Mouse (Mus musculus) G1E (cell line): ENCODE data around the gene Itgav.

Source experiments
- CTCF ChIP-seq: IDR thresholded peaks from 2 replicates; pipeline ENCODE4 v1.5.1; 2012; ENCODE audit warnings: low read depth, low read length, inconsistent platforms, mixed read lengths
- GATA1 ChIP-seq: IDR thresholded peaks from 2 replicates; pipeline ENCODE4 v1.6.1; 2012; ENCODE audit warnings: borderline replicate concordance, low read length, inconsistent platforms, mixed read lengths
- GATA2 ChIP-seq: IDR thresholded peaks from 2 replicates; pipeline ENCODE4 v1.6.1; 2012; ENCODE audit warnings: low read depth, low read length, inconsistent platforms, borderline replicate concordance
- TAL1 ChIP-seq: conservative IDR thresholded peaks from 2 replicates; pipeline ENCODE4 v1.6.1; 2012; ENCODE audit warnings: low read depth, low read length, inconsistent platforms, mixed read lengths

- TF ChIP-seq CTCF (no peak), GATA2 (no peak), GATA1 (no peak), TAL1 (no peak)
Measured at GRCm38 (mm10) chr2:83856236-83856635, 132.0 kb downstream of the Itgav start.
